Mouse (Mus musculus) hindbrain, embryonic 15.5 days (tissue): ENCODE data around the gene Slc6a1. TPM values are rescaled to one million over a fixed set of nuclear protein-coding genes. Genes with fewer than 3 reads are reported as not detected.

Experiments
- ATAC-seq: fragments of 200-750 bp; cut with Nextera tagmentation; 2 replicates; pipeline ENCODE4 v1.8.0; 2017; ENCODE audit warnings: low read depth, moderate number of reproducible peaks, moderate TSS enrichment; ENCODE audit not compliant: low FRiP score
- H3K27ac ChIP-seq: fragments of 300-500 bp; sonication (generic); replicated peaks from 2 replicates; pipeline ENCODE4 v1.5.1; 2015; ENCODE audit warnings: mild to moderate bottlenecking, inconsistent platforms
- H3K27me3 ChIP-seq: fragments of 300-500 bp; sonication (generic); 2 replicates; pipeline ENCODE4 v1.6.1; 2015; ENCODE audit warnings: control low read depth, inconsistent platforms
- H3K36me3 ChIP-seq: fragments of 300-500 bp; sonication (generic); 2 replicates; pipeline ENCODE4 v1.6.1; 2015; ENCODE audit warnings: control low read depth, inconsistent platforms
- H3K4me1 ChIP-seq: fragments of 300-500 bp; sonication (generic); replicated peaks from 2 replicates; pipeline ENCODE4 v1.6.1; 2015; ENCODE audit warnings: control low read depth, inconsistent platforms
- H3K4me2 ChIP-seq: fragments of 300-500 bp; sonication (generic); 2 replicates; pipeline ENCODE4 v1.6.1; 2015; ENCODE audit warnings: moderate library complexity, mild to moderate bottlenecking, inconsistent platforms
- H3K4me3 ChIP-seq: fragments of 300-500 bp; sonication (generic); 2 replicates; pipeline ENCODE4 v1.5.1; 2015; ENCODE audit warnings: mild to moderate bottlenecking, inconsistent platforms
- H3K9ac ChIP-seq: fragments of 300-500 bp; sonication (generic); 2 replicates; pipeline ENCODE4 v1.6.1; 2015; ENCODE audit warnings: inconsistent platforms
- H3K9me3 ChIP-seq: fragments of 300-500 bp; sonication (generic); 2 replicates; pipeline ENCODE4 v1.6.1; 2016; ENCODE audit warnings: control low read depth, inconsistent platforms
- WGBS: fragments of 180-500 bp; shearing (Covaris S2); methylation state at CpG from one replicate; pipeline ENCODE4 v1.1.7; 2015; 5-methylcytosine and 5-hydroxymethylcytosine counted together
- polyA plus RNA-seq: library from polyadenylated mRNA; unstranded; fragments of >200 nt; fragmentation: Nextera tagmentation; extraction: Ambion mirVana; gene quantifications from 2 replicates; pipeline ENCODE4 v1.2.1, GENCODE M21; 2015

Gene Slc6a1
- polyA plus RNA-seq, 1 experiment from 2014 or later = 150 TPM

DNA sequence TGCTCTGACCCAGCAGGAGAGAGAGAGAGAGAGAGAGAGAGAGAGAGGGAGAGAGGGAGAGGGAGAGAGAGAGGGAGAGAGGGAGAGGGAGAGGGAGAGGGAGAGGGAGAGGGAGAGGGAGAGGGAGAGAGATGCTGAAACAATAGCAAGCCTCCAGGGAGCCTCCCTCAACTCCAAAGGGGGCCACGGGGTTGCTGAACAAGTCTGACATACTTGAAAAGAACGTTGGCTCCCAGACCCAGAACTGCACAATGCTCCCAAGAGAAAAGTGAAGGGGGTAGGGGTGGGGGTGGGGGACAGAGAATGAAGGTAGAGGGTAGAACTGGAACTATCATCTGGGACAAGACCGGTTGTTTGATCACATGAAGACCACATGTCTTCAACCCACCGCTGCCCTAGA lies 14.5 kb upstream of the Slc6a1 start:
- Histone ChIP-seq H3K4me3 (no peak overlapping the region), H3K9ac (no peak overlapping the region), H3K4me2 (no peak overlapping the region), H3K36me3 (no peaks in the 10 kb centered on the region), H3K4me1 (peaks cover 38% of the 10 kb centered on the region), H3K27me3 (no peaks in the 10 kb centered on the region), H3K9me3 (no peaks in the 10 kb centered on the region), H3K27ac (no peak overlapping the region)
- WGBS = 29% methylated on average over 4 of the region's 4 CpGs
- no peak for ATAC-seq

DNA sequence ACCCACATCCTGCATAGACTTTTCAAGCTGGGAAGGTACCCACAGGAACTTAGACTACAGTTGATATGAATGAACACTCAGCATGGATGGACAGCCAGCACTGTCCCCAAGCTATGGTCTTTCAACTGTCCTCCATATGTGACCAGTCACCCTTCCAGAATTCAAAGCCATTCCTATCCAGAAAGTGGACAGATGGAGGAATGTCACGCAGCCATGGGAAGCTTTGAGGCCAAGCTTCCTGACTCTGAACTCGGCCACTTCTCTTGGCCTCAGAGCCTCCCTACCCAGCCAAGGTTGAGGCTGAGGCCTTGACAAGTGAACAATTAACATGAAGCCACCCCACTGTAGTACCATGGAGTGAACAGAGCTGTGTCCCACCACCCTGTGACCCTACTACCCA lies 12.8 kb upstream of the Slc6a1 start:
- ATAC-seq = no peak
- WGBS = 89% methylated on average over 2 of the region's 2 CpGs
- H3K9ac ChIP-seq = no peak overlapping the region

DNA sequence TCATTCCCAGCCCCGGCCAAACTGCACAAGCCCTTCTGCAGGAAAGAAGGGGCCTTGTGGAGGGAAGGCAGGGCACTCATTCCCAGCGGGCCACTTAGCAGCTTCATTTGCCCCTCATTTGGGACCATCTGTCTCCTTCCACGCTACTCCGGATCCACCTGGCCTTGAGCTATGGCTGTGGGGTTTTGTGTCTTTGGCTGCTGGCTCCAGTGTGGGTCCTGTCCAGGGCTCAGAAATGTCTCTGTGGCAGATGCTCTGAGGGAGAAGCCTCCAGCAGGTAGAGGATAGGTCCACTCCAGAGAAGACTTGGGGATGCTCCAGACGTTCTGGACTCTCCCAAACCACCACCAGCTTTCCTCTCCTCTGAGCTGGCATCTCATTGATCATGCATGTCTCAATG lies 11.6 kb upstream of the Slc6a1 start:
- Histone ChIP-seq H3K4me3 (no peak overlapping the region), H3K36me3 (no peaks in the 10 kb centered on the region), H3K4me1 (peaks cover 40% of the 10 kb centered on the region), H3K4me2 (no peak overlapping the region), H3K9ac (no peak overlapping the region), H3K9me3 (no peaks in the 10 kb centered on the region), H3K27ac (no peak overlapping the region), H3K27me3 (no peaks in the 10 kb centered on the region)
- WGBS = 50% methylated on average over 5 of the region's 5 CpGs
- no peak for ATAC-seq

More for the DNA sequence above, 12.8 kb upstream of the Slc6a1 start:
- Histone ChIP-seq H3K9me3 (no peaks in the 10 kb centered on the region), H3K27ac (no peak overlapping the region), H3K4me3 (no peak overlapping the region), H3K4me1 (peaks cover 43% of the 10 kb centered on the region), H3K4me2 (no peak overlapping the region), H3K36me3 (no peaks in the 10 kb centered on the region), H3K27me3 (no peaks in the 10 kb centered on the region)

DNA sequence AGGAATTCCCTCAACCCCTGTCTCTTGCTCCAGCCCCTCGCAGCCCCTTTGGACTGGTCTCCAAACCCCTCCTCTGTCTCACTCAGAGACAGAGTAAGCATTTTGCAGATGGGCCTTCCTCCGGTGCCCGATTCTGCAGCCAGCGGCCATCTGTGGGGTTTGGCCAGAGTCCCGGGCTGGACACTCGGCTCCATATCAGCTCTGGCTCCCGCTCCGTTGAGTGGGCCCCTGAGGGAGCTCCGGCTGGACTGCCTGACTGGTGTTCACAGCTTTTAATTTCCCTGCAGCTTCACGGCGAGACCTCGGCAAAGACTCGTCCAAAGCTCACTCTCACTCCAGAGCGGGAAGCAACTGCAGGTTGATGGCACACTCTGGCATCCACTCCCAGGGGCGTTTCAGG lies 10.2 kb upstream of the Slc6a1 start:
- Histone ChIP-seq H3K27ac (peak overlapping the region; percentile 59), H3K4me2 (no peak overlapping the region)
- 51% methylated on average over 15 of the region's 15 CpGs for WGBS

DNA sequence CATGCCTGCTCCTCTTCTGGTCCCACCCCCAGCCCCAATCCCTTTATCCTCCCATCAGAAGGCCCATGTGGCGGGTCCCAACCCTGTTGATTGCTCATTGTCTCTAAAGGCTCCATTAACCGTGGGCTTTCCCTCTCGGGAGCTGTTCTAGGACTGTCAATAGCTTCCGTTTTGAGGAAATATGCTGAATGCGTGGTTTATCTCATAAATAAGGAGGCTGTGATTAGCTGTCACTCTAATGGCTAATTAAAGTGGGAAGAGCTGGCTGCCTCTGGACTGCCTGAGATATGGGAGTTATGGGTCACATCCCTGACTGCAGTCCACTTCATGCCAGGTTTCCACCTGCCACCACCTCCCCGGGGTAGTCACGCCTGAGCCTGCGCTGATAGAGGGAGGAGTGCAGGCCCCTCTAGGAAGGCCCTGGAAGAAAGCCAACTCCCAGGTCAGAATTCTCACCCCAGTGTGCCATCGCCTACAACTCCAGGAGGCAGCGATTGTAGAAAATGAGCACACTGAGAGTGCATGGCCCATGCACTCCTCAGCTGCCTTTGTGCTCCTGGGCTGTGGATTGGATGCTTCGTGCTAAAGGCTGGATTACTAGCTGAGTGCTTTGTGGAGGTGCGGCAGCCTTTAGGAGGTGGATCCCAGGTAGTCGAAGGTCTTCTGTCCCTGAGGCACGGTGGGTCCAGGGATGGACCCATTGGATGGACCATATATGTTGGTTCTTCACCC lies 8.3 kb upstream of the Slc6a1 start:
- 43% methylated on average over 14 of the region's 14 CpGs for WGBS
- peak overlapping the region; percentile 31; the same call in 1 of the 2 replicates for H3K27ac ChIP-seq
- no peaks in the 10 kb centered on the region for H3K27me3 ChIP-seq
- no peak for ATAC-seq
- H3K9ac ChIP-seq = no peak overlapping the region
- H3K4me3 ChIP-seq = no peak overlapping the region
- H3K4me1 ChIP-seq = peaks cover 41% of the 10 kb centered on the region
- no peaks in the 10 kb centered on the region for H3K9me3 ChIP-seq
- no peak overlapping the region for H3K4me2 ChIP-seq
- no peaks in the 10 kb centered on the region for H3K36me3 ChIP-seq

More for the DNA sequence above, 10.2 kb upstream of the Slc6a1 start:
- Histone ChIP-seq H3K36me3 (no peaks in the 10 kb centered on the region), H3K4me3 (no peak overlapping the region), H3K4me1 (peaks cover 36% of the 10 kb centered on the region), H3K27me3 (no peaks in the 10 kb centered on the region), H3K9me3 (no peaks in the 10 kb centered on the region), H3K9ac (no peak overlapping the region)
- no peak; the same call in 1 of the 2 replicates for ATAC-seq

DNA sequence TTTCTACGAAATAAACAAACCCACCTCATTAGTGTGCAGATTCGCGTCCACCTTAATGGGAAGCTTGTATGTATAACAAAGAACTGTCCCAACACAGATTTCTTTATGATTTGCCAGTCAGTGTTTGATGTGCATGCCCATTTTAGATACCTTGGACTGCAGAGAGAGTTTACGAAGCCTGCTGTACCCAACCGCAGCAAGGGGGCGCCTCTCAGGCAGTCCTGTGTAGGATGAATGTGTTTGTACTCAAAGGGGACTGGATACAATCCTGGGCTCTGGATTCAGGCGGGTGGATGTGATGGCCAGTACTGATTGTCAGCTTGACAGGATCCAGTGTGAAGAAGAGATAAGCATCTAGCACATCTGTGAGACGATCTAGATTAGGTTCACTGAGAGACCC lies 6.6 kb upstream of the Slc6a1 start:
- WGBS = 55% methylated on average over 8 of the region's 8 CpGs
- Histone ChIP-seq H3K4me1 (peaks cover 37% of the 10 kb centered on the region), H3K27ac (no peak overlapping the region)

DNA sequence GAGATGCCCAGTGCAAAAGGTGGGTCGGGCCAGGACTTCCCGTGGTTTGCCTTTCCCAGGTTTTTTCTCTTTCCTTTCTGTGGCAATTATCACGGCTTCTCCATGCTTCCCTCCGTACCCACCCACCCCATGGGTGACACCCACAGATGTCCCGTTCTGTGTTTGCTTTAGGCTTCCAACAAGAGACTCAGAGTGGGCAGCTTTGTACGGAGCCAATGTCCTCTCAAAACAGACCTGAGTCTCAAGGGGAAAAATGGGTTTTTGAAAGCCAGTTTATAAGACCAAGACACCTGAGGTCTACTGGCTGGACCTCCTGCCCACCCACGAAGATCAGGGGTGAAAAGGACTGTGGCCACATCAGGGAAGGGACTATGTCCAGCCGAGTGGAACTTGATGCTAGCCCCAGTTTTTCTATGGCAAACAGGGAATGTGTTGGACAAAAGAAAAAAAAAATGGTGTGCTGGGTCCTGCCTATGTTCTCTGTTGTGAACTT lies 889 bp downstream of the Slc6a1 start:
- Histone ChIP-seq H3K9ac (peak overlapping the region; percentile 88), H3K4me2 (peak overlapping the region; percentile 63), H3K4me1 (peaks cover 55% of the 10 kb centered on the region), H3K36me3 (no peaks in the 10 kb centered on the region), H3K4me3 (peak overlapping the region; percentile 80), H3K9me3 (no peaks in the 10 kb centered on the region), H3K27me3 (no peaks in the 10 kb centered on the region), H3K27ac (peak overlapping the region; percentile 87)
- peak; percentile 1; the same call in 1 of the 2 replicates for ATAC-seq
- WGBS = 5% methylated on average over 8 of the region's 8 CpGs

More for the DNA sequence above, 6.6 kb upstream of the Slc6a1 start:
- H3K9ac ChIP-seq = no peak overlapping the region
- H3K4me3 ChIP-seq = no peak overlapping the region
- H3K27me3 ChIP-seq = no peaks in the 10 kb centered on the region
- H3K36me3 ChIP-seq = no peaks in the 10 kb centered on the region
- no peaks in the 10 kb centered on the region for H3K9me3 ChIP-seq
- H3K4me2 ChIP-seq = no peak overlapping the region
- ATAC-seq = no peak

DNA sequence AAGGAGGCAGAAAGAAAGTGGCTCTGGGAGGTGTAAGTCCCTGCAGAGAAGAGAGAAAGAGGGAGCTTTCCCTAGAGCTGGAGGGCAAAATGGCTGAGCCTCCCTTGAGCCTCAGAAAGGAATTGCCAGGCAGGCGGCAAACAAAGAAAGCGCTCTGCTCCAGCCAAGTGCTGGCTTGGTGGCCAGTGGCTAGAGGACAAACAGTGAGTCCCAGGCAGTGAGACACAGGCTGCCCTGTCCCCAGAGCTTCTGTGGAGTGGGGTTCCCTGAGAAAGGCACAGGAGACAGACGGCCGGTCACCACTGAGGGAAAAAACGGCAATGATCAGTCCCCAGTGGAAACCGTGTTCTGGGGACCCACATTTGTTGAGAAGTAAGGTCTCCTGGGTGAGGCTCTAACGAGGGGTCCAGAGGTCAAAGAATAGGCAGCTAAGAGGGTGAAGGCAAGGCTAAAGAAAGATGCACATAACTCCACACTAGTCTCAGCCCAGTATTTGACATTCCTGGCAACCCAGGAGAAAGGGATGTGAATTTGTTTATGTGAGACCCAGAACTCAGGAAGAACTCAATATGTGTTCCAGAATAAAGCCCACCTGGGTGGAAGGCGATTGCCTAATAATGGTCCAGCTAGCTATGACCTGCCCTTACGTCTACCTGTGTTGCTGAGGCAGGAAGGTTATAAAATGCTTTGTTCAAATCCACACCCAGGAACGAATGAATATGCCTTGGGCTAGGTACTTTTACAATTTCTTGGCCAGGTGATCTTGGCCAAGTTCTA lies 1.7 kb downstream of the Slc6a1 start:
- H3K27ac ChIP-seq = peak overlapping the region; percentile 87
- no peaks in the 10 kb centered on the region for H3K9me3 ChIP-seq
- peak overlapping the region; percentile 63 for H3K4me2 ChIP-seq
- peaks cover 59% of the 10 kb centered on the region for H3K4me1 ChIP-seq
- ATAC-seq = no peak
- no peaks in the 10 kb centered on the region for H3K27me3 ChIP-seq
- WGBS = 36% methylated on average over 10 of the region's 10 CpGs
- peak overlapping the region; percentile 88 for H3K9ac ChIP-seq
- peak overlapping the region; percentile 80 for H3K4me3 ChIP-seq
- no peaks in the 10 kb centered on the region for H3K36me3 ChIP-seq

DNA sequence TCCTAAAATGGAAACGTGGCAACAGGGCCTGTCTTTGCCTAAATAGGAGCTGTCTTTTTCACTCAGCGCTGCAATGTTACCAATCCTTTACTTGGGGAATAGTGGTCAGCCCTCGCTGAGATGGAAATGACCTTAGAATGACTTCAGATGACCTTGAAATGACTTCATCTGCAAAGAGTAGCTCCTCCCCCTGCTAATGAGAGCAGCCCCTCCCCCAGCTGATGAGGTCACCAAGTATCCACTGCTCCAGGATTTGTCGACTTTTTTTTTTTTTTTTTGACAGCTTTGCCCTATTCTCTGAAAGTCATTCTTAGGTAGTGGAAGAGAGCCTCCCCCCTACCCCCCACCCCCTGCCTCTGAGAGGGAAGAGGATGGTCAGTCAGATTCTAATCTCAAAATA lies 3.0 kb downstream of the Slc6a1 start:
- H3K36me3 ChIP-seq = no peaks in the 10 kb centered on the region
- H3K4me3 ChIP-seq = 0 out of 2 replicates have a peak overlapping the region, but pooled peaks have one; percentile 80
- WGBS = 38% methylated on average over 4 of the region's 4 CpGs
- peaks cover 72% of the 10 kb centered on the region for H3K4me1 ChIP-seq
- peak overlapping the region; percentile 9; the same call in 1 of the 2 replicates for H3K9ac ChIP-seq
- H3K9me3 ChIP-seq = no peaks in the 10 kb centered on the region
- H3K27me3 ChIP-seq = no peaks in the 10 kb centered on the region
- H3K4me2 ChIP-seq = peak overlapping the region; percentile 63
- H3K27ac ChIP-seq = peak overlapping the region; percentile 43; the same call in 1 of the 2 replicates
- no peak for ATAC-seq

DNA sequence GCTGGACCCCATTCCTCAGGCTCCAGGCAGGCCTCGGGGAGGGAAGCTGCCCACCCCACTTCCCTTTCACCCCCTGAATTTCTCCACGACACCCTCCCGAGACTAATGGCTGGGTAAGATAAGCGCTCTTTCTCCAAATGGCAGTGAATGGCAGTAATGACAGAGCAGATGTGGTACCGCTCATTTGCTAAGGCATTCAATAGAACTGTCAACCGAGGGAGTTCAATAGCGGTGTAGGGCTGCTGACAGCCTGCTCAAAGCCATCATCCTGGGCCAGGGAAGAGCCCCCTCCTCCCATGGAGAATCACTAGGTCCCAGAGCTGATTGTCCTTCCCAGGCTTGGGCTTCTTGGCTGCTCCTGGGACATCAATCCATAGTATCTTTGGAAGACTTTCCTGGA lies 6.7 kb downstream of the Slc6a1 start:
- Histone ChIP-seq H3K27me3 (no peaks in the 10 kb centered on the region), H3K36me3 (no peaks in the 10 kb centered on the region), H3K27ac (peak overlapping the region; percentile 87), H3K4me1 (peaks cover 98% of the 10 kb centered on the region), H3K4me2 (peak overlapping the region; percentile 31), H3K9ac (no peak overlapping the region), H3K9me3 (no peaks in the 10 kb centered on the region), H3K4me3 (no peak overlapping the region)
- no peak for ATAC-seq
- 11% methylated on average over 7 of the region's 7 CpGs for WGBS

DNA sequence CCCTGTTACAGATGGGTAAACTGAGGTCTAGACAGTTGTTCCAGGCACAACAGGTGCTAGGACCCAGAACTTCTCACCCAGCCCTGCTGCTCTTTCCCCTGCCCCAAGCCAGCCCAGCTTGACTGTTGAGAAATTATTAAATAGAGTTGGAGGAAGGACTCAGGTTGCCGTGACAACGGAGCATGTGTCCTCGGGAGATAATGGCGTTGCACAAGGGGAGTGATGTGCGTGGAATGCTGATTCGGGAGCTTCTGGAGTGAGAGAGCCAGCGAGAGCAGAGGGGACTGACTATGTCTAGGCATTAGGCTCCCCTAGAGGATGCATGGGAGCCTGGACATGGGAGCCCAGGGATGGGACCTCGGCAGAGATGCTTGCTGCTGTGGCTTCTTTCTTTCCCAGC lies 7.7 kb downstream of the Slc6a1 start:
- 10% methylated on average over 8 of the region's 8 CpGs for WGBS
- Histone ChIP-seq H3K4me3 (no peak overlapping the region), H3K4me1 (peaks cover 98% of the 10 kb centered on the region), H3K27me3 (no peaks in the 10 kb centered on the region), H3K9ac (no peak overlapping the region), H3K4me2 (peak overlapping the region; percentile 42), H3K27ac (peak overlapping the region; percentile 87), H3K9me3 (no peaks in the 10 kb centered on the region), H3K36me3 (no peaks in the 10 kb centered on the region)
- ATAC-seq = peak; percentile 84

DNA sequence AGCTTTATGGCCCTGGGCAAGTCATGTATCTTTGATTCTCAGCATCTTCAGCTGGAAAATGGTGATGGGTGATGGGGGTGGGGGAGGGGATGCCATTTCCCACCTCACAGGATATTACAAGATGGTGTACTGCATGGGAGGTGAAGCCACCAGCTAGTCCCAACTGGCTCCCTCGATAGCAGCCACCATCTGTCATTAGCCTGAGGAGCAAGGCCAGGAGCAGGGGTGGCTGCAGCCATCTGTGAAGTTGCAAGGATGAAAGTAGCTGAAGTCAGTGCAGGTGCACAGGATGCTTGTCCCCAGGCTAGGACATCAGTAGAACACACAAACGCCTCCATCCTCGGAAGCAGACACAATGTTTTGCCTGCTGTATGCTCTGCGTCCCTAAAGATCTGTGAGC lies 8.5 kb downstream of the Slc6a1 start:
- H3K9me3 ChIP-seq = no peaks in the 10 kb centered on the region
- H3K4me2 ChIP-seq = peak overlapping the region; percentile 42
- peak overlapping the region; percentile 87 for H3K27ac ChIP-seq
- H3K36me3 ChIP-seq = no peaks in the 10 kb centered on the region
- no peak overlapping the region for H3K4me3 ChIP-seq
- no peak for ATAC-seq
- 45% methylated on average over 4 of the region's 4 CpGs for WGBS
- H3K4me1 ChIP-seq = peaks cover 97% of the 10 kb centered on the region
- no peak overlapping the region for H3K9ac ChIP-seq
- H3K27me3 ChIP-seq = no peaks in the 10 kb centered on the region
